Mouse (Mus musculus) adrenal gland, postnatal 14 days (tissue): ENCODE measurements around the gene Akap2. TPM values are rescaled to one million over a fixed set of nuclear protein-coding genes. Genes with fewer than 3 reads are reported as not detected.

Experiments used
- DNase-seq: peaks from one replicate; pipeline ENCODE4 v3.0.0; 2021; ENCODE audit warnings: mixed read lengths
- total RNA-seq: library from RNA; stranded (reverse); gene quantifications from 2 replicates; pipeline ENCODE4 v1.2.3, GENCODE M21; 2021

The Akap2 gene
- total RNA-seq, 1 experiment from 2014 or later: 137 TPM

GRCm38 (mm10) chr4:57701576-57701975, 15.9 kb upstream of the Akap2 start:
- DNase-seq: no peak

DNA sequence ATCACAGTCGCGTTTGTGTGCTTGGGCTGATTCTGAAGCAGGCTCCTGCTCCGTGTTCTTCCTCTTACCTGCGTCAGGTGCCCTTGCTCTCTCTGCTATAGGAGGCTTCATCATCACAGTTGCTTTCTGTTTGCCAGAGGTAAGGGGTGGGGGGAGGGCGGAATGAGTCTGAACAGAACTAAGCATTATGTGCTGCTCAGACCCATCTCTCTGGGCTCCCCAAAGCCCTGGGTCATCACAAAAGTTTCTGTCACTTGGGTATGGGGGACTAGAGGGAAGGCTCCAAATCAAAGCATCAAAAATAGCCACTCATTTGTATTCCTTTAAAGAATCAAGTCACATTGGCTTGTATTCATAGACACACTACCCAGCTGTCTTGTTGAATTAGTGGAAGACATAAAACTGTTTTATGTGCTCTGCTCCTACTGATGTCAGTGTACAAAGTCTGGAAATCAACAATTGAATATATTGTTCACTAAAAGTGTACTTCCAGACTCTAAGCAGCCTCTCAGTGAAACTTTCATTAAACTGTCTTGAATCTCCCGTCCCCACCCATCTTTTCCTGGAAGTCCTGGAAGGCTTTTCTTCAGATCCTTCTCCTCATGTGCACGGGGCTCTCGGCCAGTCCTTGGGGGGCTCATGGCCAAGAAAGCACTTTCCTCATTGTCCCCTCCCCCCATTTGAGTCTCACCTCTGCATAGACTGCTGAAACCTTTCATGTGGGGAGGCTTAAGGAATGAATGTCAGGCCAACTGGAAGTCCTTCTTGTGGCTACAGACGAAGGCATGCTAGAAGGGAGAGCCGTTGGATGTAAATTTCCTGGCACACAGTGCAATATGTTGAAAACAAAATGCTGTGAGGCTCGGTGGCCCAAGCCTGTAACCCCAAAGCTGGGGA, 13.6 kb upstream of the Akap2 start:
- no peak for DNase-seq

DNA sequence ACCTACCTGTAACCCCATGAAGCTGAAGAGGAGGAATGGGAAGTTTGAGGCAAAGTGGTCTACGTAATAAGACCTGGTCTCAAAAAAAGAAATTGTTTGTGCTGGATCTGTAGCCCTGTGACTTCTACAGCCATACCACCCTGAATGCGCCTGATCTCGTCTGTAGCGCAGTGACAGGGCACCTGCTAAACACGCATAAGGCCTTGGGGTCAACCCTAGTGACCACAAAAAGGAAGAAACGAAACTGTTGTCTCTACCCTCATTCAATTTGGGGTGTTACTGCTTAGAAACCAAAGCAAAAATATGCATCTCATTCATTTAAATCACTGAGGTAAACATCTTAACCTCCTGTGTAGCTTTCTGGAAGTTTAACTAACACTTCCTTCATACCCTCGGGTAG, 12.9 kb upstream of the Akap2 start:
- no peak for DNase-seq

GRCm38 (mm10) chr4:57715849-57716248, 1.6 kb upstream of the Akap2 start:
- DNase-seq: no peak

DNA sequence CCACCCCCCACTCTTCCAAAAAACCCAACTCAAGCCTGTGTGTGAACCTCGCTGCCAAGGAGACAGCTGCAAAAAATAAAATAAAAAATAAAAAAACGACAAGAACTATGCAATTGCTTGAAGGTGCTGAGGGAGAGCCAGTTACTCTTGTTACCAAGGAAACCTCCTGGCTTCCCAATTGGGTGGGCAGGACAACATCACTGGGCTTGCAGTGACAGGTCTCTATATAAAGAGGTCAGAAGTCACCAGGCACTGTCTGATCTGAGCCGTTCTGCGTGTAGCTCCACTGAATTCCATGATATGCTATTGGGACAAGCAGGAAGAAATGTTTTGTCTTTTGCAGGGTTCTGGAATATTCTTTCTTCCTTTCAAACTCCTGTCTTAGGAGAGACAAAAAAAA, 722 bp upstream of the Akap2 start:
- DNase-seq: no peak

DNA sequence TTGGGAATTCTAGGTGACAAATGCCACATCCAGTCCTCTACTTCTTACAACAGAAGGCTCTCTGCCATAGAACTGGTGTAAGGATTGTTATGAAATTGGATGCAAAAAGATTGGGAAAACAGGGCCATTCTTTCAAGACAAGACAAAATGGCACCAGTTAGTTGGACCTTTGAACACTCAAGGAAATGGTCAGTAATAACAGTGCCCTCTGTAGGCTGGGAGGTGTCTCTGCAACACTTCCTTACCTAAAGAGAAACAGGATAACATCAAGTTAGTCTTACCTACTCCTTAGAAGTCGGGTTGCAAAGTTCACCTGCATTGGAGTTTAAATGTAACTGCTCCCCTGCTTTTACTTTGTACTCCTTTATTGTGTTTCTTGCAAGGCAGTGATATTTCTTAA, 1.9 kb downstream of the Akap2 start:
- no peak for DNase-seq

GRCm38 (mm10) chr4:57720869-57721361, 3.5 kb downstream of the Akap2 start:
- no peak for DNase-seq

DNA sequence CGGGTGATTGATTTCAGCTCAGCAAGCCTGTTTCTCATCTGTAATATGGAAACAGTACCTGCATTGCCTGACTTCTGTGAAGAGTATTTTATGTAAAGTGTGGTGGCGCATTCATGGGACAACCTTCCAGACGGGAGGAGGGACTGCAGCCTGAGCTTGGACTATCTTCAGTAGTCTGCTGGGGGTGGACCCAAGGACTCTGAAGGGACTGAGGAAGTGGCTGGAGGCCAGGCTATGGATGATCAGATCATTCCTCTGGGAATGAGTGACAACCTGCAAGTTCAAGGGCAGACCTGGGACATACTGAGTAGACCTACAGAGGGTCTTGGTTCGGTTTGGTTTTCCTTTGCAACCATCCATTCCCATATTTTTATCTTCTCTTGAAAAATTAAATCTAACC, 4.8 kb downstream of the Akap2 start:
- DNase-seq: no peak

GRCm38 (mm10) chr4:57723659-57724058, 6.2 kb downstream of the Akap2 start:
- peak; percentile 21 for DNase-seq

GRCm38 (mm10) chr4:57725569-57725968, 8.1 kb downstream of the Akap2 start:
- no peak for DNase-seq

DNA sequence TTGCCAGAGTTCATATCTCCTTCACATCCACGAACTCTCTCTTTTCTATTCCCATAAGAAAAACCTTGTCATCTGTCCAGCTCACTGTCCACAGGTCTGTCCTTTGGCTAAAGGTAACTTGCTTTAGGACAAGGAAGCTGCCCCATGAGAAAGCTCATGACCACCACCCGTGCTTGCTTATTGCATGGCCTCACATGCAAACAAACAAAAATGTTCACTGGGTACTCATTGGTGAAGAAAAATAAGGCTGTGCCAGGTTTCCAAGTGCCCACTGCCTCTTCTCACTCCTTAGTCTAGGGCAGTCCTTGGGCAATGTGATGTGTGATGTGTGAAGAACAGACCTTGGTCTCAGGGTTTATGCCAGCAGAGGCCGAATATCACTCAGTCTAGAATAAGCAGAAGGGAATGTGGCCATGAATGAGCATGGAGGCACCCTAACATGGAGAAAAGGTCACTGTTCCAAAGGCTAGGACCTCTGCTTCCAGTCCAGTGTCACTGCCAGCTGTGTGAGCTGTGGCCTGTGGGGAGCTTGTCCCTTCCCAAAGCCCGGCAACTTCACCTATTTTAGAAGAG, 11.2 kb downstream of the Akap2 start:
- peak; percentile 52 for DNase-seq

DNA sequence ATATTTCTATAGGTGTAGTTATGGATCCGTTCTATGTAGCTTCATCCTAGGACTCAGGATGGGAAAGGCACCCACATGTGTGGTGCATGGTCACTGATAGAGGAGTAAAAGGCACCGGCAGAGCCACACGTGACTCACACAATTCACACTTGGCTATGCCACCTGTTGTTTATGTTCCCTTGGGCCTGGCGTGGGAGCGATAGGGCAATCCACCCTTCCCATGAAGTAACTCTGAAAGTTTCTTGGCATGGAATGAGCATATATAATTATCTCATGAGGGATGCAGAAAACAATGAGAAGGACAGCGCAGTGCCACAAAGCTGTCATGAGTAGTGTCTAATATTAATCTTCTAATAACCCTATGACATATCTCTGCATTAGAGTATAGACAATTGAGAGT, 12.6 kb downstream of the Akap2 start:
- DNase-seq: no peak

GRCm38 (mm10) chr4:57730801-57731598, 13.5 kb downstream of the Akap2 start:
- DNase-seq: peak; percentile 50

DNA sequence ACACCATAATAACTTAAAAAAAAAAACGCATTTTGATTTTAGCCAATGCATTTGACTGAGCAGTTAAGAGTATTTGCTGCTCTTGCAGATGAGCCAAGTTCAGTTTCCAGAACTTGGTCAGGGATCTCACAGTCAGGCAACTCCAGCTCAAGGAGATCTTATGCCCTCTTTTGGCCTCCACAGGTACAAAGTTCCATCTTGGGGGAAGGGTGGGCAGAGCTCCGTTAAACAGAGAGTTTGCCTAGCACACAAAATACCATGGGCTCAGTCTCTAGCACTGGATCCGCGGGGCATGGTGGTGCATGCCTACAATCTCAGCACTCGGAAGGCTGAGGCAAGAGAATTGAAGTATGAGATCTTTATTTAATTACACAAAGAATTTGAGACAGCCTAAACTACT, 14.9 kb downstream of the Akap2 start:
- DNase-seq: no peak

DNA sequence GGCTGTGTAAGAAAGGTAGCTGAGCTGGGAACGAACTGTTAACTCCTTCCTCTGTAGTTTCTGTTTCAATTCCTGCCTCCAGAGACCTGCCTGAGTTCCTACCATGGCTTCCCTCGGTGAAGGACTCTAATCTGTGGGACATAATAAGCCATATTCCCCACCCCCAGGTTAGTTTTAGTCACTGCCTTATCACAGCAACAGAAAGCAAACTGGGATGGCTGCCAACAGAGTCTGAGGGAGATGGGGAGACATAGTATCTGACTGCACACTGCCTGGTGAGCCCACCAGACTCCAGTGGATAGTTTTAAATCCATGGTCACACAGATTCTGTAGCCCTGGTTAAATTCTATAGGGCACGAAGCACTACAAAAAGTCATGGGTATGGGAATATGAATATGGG, 16.0 kb downstream of the Akap2 start:
- peak; percentile 71 for DNase-seq

GRCm38 (mm10) chr4:57735426-57735825, 18.0 kb downstream of the Akap2 start:
- peak; percentile 75 for DNase-seq

DNA sequence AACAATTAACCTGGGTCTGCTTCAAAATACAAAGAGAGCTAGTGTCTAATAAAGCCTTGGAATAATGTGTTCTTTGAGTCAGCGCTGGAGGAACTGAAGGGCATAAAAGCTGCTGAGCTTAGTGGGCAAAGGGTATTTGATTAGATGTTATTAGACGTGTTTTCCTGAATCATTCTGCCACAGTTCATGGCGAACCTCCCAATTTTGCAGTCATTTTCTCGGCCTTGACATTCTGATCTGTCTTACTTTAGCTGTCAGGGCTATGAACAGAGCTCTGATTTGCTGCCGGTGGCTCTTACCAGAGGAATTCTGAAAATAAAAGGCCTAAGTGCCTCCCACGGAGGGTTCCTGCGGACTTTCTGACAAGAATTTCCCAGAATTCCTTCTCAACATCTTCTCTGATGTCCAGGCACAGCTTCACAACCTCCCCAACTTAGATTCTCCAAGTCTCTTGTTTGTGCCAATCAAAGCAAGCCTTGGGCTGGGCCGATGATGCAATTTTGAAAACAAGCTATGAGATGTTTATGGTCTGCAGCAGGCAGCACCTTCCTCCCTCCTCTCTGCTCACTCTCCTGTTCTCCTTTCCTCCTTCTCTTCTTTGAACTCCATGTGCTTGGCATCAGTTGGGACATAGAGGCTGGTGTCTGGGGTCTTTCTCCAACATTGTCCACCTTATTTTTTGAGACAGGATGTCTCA, 21.5 kb downstream of the Akap2 start:
- peak; percentile 69 for DNase-seq

DNA sequence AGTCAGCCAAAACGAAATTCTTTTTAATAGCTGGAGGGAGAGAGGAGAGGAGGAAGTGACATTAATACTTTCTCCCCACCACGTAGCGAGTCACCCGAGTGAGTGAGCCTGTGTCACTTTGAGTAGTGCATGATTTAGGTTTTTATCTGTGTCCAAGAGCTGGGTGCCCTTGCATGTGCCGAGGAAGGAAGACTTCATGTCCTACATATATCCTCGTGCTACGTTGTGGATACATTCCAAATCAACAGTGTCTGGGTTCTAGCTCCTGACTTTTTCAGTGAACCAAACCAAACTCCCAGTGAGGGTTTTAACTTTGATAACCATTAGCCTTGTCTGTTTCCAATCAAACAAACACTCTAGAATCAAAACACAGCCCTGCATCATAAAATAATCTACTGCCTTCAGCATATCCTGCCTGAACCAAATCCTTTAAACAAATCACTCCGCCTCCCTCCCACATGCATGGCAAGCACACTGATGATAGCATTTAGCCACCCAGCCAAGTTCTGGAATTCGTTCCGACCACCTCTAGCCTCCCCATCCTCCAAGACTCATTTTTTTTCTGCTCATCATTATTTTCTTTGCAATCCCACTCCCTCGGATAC, 26.0 kb downstream of the Akap2 start:
- no peak for DNase-seq

DNA sequence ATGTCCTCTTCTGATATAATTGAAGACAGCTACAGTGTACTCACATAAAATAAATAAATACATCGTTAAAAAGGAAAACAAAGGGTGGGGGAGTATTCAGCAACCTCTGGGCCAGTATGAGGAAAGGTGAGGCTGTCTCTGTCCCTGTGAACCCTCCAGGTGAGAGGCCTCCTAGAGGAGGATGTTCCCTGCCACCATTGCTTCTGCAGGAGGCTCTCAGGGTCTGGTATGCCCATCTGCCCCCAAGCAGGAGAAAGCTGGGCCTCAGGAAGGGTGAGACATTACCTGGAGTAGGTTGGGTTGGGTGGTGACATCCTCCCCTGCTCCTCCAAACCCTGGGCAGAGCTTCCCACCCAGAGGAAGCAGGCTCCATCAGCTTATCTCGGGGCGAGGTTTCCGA, 33.2 kb downstream of the Akap2 start:
- DNase-seq: no peak

DNA sequence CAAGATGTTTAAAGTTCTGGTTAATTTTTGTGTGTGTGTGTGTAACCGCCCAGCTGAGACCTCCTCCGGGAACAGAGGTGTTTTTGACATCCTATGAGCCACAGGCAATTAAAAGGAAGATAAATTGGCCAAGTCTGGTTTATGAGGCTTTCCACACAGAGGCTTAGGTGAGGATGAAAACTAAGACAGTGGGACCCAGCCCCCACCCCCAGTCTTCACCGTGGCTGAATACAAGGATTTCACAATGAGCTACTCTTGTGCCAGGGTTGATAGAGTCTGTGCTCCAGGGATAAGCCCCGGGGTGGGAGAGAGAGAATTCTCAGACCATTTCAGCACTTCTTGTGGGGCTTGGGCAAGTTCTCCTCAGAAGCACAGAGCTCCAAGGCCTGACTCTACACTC, 33.6 kb downstream of the Akap2 start:
- no peak for DNase-seq

DNA sequence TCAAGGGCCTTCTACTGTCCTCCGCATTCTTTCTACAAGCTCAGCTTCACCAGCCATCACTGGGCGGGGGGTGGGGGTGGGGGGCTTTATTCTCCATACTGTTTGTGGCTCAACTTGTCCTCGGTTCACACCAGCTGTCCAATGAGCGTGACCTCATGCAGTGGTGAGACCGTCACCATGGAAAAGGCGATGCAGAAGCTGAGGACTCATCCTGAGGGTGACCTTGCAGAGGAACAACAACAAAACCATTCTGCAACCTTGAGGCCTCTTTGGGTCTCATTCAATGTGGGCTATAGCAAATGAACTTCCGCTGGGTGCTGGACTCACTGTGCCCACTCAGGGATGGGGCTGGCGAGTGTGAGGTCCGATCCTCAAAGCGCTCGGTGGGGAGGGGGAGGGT, 34.1 kb downstream of the Akap2 start:
- DNase-seq: peak; percentile 69

DNA sequence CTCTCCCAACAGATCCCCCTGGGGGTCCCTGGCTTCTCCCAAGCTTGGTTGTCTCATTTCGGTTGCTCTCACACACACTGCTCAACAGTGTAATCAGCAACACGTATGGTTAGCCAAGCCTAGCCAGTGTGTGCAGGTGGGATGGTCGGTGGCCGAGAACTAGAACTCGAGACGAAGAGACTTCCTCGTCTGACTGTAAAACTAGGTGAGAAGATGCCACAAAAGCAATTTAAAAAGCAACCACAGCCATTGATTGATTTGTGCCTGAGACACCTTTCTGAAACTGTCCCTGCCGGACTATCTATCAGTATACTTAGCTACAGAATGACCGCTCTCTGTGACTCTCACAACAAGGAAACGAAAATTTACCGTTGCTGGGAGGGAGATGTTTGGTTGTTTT, 37.6 kb downstream of the Akap2 start:
- DNase-seq: no peak
